Mouse (Mus musculus): ENCODE measurements around the gene Chmp1a.
"Not testable (repeated sequence)": the region's sequence is repeated elsewhere in the genome, so short reads cannot be mapped to it uniquely, and the experiment has no call there.

Gene Chmp1a

GRCm38 (mm10) chr8:123231742-123232141 is 19.2 kb upstream of the Chmp1a start:
- DNase-seq = no peak

GRCm38 (mm10) chr8:123230326-123230725 is 17.8 kb upstream of the Chmp1a start:
- not testable (repeated sequence) for DNase-seq

- DNase-seq = no peak
These were observed 15.9 kb upstream of the Chmp1a start for GRCm38 (mm10) chr8:123228416-123228815.

- peak; percentile 89 for DNase-seq
These were observed 12.0 kb upstream of the Chmp1a start, which contains the start of gene Cdk10 for GRCm38 (mm10) chr8:123224278-123225266. Cdk10 (plus strand) TSS chr8:123224842.

GRCm38 (mm10) chr8:123220917-123221316 is 8.4 kb upstream of the Chmp1a start:
- no peak for DNase-seq

- DNase-seq = no peak
These were observed 2.9 kb upstream of the Chmp1a start for GRCm38 (mm10) chr8:123215430-123215829.

- DNase-seq = no peak
These were observed 682 bp upstream of the Chmp1a start for GRCm38 (mm10) chr8:123213118-123213772.

GRCm38 (mm10) chr8:123211876-123212275 is 687 bp downstream of the Chmp1a start:
- no peak for DNase-seq

- DNase-seq = no peak
These were observed 9.0 kb downstream of the Chmp1a start for GRCm38 (mm10) chr8:123203571-123203970.

GRCm38 (mm10) chr8:123202288-123202687 is 10.3 kb downstream of the Chmp1a start:
- DNase-seq = peak; percentile 39

- DNase-seq = no peak
These were observed 12.7 kb downstream of the Chmp1a start for GRCm38 (mm10) chr8:123199864-123200263.

GRCm38 (mm10) chr8:123197016-123197415 is 15.5 kb downstream of the Chmp1a start:
- DNase-seq = not testable (repeated sequence)

- peak; percentile 61 for DNase-seq
These were observed 18.8 kb downstream of the Chmp1a start for GRCm38 (mm10) chr8:123193771-123194170.

- no peak for DNase-seq
These were observed 20.7 kb downstream of the Chmp1a start for GRCm38 (mm10) chr8:123191908-123192307.

GRCm38 (mm10) chr8:123190678-123191077 is 21.9 kb downstream of the Chmp1a start:
- peak; percentile 73 for DNase-seq

- no peak for DNase-seq
These were observed 23.7 kb downstream of the Chmp1a start for GRCm38 (mm10) chr8:123188841-123189240.

GRCm38 (mm10) chr8:123188006-123188405 is 24.6 kb downstream of the Chmp1a start:
- DNase-seq = no peak

- peak; percentile 76 for DNase-seq
These were observed 26.8 kb downstream of the Chmp1a start, which contains the start of gene Dpep1 for GRCm38 (mm10) chr8:123185566-123186409. Dpep1 (plus strand) TSS chr8:123186242.

- DNase-seq = peak; percentile 84
These were observed 31.2 kb downstream of the Chmp1a start for GRCm38 (mm10) chr8:123181391-123181790.

GRCm38 (mm10) chr8:123157888-123158465 is 54.6 kb downstream of the Chmp1a start, which contains the start of gene Sult5a1:
Sult5a1 (minus strand) TSS chr8:123158315.
- no peak for DNase-seq

GRCm38 (mm10) chr8:123156070-123156773 is 56.3 kb downstream of the Chmp1a start:
- DNase-seq = no peak

GRCm38 (mm10) chr8:123155177-123155576 is 57.4 kb downstream of the Chmp1a start:
- DNase-seq = no peak
